Mouse (Mus musculus) cerebellum, adult (tissue): Measurements from ENCODE around the gene Creb3l4.
A peak's percentile ranks its signal among the peaks of the same experiment; 100 is the strongest.

Experiments
- ATAC-seq: cut with Nextera tagmentation; 2 replicates; pipeline ENCODE4 v1.9.2; 2017; ENCODE audit warnings: mild to moderate bottlenecking, moderate library complexity, mixed read lengths; ENCODE audit not compliant: insufficient number of reproducible peaks, low FRiP score, low TSS enrichment

Creb3l4 gene

DNA sequence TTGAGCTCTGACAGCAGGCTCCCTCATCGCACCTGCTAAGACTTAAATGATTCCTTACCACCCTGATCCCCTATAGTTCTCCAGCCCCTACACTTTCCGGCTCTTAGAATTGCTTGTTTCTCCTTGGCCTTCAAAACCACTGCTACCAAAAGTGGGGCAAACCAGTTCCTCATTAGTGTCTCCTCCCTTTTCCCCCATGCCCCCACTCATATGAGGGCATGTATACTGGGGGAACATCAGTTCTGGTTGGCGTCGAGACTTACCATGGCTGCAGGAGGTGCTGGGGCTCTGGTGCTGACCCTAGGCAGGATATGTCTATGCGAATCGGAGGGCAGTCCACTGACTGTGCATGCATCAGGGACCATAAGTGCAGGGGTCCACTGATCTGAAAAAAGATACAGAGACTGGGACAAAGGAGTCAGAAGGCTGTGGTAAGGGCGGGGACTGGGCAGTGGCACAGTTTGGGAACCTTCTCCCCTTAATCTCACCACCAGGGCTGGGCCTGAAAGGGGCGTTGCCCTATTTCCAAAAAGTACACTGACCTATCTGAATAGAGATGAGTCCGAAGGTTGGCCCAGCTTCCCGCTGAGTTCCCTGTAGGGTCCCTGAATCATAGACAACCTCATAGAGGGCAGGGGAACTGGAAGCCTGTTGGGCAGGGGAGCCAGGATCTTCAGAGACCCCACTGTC is 1.5 kb downstream of the Creb3l4 start:
- no peak for ATAC-seq

DNA sequence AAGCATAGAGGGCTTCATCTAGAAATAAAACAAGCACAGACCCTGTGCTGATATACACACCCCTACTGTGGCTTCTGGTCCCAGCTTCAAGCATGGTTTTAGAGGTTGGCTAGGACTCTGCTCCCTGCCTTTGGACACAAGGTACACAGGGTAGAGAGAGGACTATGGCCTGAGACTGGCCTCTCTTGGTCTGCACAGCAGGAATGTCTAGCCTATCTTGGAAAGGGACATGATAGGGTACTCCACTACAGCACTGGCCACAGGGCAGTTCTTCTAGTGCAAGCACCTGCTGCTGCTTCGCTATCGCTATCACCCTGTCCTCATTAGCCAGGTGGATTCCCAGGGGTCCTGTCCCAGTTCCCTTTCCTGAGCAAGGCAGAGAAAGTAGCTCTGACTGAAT is 2.1 kb downstream of the Creb3l4 start:
- ATAC-seq: no peak

DNA sequence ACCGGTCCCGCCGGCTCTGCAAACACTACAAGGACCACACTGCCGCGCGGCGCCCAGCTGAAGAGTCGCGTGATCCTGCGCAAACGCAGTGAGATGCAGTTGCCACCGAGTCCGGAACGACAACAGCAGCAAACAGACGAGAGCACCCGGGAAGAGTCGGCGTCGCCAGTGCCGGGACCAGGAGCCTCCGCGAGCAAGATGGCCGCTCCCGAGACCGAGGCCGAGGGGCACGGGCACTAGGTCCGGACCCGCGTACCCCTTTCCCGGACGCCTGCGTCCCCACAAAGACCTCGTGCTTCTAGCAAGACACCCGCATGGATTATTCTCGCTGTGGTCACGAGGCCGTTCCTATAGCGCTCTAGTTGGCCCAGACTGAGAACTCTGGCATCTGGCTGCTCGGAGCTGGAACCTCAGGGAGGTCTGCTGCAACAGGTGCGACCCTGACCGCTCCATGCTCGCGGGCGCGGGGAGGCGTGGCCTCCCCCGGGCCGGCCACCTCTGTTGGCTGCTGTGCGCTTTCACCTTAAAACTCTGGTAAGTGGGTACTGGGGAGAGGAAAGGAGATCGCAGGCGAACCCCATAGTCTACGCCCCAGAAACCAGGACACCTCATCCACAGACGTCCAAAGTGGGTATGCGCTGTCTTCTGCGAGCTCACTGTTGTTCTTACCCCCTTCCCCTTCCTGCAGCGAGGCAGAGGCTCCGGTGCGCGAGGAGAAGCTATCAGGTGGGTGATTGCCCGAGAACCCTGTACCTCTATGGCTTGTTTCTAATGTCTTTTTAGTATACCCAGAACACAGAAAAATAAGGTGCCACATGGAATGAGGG is 11.6 kb downstream of the Creb3l4 start, which contains the start of gene Jtb:
Gene Jtb, plus strand, starts transcription at position 91 of the 827 bp plus-strand sequence.
- peak; percentile 100 for ATAC-seq

DNA sequence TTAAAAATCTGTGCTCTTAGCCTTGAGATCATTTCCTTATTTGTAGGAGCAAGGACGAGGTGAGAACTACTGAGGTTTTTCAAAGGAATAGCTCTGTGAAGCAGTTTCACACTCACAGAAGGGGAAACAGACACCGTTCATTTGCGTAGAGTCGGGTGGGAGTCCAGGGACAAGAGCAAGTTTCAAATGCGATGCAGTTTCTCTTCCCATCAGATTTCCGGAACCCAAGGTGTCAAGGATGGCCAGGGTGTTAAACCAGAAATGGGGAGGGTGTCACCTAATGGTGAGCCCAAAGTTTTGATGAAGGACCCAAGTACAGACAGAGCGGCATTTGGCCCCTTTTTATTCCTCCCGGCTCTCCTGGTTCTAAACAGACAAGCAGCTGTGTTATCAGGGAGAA is 12.2 kb downstream of the Creb3l4 start:
- ATAC-seq: 0 out of 2 replicates have a peak, but pooled peaks have one; percentile 15

DNA sequence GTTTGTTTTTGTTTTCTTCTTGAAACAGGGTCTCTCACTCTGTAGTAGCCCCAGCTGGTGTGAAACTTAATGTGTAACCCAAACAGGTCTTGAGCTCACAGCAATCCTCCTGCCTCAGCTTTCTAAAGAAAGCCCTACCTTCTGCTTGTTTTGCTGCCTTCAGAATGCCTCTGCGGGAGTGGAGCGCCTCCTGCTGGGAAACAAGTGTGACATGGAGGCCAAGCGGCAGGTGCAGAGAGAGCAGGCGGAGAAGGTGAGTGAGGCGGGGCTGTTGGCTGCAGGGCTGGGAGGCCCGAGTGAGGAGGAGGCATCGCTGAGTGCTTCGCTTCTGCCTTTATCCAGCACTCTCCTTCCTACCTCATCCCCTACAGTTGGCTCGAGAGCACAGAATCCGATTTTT is 19.0 kb downstream of the Creb3l4 start:
- no peak for ATAC-seq

DNA sequence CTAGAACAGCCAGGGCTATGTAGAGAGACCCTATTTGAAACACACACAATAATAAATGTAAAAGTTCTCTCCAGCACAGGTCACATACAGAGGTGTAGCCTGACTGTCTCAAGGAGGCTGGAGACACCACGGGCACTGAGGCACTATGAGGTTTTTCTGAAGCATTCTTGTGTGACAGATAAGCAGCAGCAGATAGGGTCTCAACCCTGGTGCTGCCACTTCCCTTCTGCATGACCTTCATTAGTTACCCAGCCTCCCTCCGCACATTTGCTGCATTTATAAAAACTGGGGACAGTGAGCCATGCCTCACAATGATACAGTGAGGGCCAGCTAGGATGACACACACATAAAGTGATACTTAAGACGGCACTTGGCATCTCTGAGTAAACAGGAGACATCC is 20.4 kb downstream of the Creb3l4 start:
- no peak for ATAC-seq

DNA sequence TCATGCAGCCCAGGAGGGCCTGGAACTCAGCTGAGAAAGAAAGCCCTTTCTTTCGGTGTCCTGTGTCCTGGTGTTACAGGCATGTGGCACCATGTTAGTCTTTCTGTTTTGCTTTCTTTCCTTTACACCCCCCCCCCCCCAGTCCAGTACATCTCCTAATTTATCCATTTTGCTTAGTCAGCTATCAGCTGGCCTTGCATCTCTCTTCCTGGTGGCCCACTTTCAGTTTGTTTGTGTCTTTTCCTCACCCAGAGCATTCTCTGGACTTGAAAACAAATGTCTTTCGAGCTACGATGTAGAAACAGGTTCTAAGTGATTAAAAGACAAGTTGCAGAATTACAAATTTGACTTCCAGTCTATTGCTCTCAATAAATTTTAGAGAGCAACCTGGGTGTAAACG is 20.9 kb downstream of the Creb3l4 start:
- ATAC-seq: no peak

DNA sequence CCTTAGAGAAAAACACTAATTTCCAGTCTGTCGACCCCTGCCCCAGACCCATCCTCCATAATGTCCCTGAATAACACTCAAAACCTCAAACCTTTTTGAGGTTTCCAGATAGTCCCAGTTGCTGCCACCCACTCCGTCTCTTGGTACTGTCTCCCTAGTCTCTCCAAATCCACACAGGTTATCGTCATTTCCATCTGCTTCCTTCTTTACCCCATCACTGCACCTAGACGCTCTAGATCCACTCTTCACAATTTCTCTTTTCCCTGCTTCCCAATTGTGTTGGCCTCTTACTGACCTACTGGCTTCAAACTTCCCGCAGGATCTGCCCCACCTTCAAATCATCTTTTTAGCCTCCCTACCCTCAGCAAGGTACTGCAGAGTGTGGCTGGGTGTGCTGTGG is 22.2 kb downstream of the Creb3l4 start:
- no peak for ATAC-seq

DNA sequence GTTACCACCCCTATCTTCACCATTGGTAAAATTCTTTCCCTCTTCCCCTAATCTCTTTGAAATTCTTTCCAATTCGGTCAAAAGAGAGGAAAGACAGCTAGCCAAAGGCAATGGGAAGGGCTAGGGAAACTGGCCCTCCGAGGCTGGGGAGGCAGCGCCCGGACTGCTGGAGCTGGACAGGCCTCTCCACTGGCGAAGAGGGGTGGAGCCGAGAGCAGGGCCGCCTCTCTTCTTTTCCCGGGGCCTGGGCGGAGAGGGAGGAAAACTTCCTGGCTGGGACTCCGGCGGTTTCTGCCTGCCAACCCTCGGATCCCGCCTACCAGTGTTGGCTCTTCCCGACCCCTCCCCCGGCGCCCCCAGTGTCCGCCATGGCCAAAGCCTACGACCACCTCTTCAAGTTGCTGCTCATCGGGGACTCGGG is 22.8 kb downstream of the Creb3l4 start:
- peak; percentile 68; the same call in 1 of the 2 replicates for ATAC-seq

DNA sequence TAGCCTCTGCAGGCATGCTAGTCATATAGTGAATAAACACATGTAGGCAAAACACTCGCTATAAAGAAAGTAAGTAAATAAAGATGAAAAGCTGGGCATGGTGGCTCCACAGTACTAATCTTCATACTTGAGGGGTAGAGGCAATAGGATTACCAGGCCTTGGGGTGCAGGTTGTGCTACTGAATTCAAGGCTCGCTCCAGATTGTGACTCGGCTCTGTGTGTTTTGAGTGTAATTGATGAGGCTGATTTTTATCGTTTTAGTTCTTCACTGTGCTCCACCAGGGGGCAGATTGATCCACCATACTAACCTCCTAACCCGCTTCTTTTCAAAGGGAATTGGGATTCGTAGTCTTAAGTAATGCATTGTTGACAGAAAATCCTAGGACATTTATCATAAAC is 23.2 kb downstream of the Creb3l4 start:
- no peak for ATAC-seq

DNA sequence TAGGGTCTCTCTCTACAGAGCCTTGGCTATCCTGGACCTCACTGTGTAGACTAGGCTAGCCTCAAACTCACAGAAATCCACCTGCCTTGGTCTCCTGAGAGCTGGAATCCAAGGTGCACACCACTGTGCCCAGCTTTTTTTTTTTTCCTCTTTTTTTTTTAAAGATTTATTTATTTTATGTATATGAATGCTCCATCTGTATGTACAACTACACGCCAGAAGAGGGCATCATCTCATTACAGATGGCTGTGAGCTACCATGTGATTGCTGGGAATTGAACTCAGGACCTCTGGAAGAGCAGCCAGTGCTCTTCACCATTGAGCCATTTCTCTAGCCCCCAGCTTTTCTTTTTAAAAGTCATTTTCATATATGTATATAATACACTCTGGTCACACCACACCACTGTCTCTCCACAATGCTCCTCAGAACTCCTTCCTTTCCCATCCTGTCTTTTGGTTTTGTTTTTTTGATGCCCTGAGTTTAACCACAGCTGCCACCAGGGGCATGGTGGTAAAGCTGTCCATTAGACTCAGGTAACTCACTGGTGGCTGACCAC is 27.4 kb downstream of the Creb3l4 start:
- ATAC-seq: no peak

DNA sequence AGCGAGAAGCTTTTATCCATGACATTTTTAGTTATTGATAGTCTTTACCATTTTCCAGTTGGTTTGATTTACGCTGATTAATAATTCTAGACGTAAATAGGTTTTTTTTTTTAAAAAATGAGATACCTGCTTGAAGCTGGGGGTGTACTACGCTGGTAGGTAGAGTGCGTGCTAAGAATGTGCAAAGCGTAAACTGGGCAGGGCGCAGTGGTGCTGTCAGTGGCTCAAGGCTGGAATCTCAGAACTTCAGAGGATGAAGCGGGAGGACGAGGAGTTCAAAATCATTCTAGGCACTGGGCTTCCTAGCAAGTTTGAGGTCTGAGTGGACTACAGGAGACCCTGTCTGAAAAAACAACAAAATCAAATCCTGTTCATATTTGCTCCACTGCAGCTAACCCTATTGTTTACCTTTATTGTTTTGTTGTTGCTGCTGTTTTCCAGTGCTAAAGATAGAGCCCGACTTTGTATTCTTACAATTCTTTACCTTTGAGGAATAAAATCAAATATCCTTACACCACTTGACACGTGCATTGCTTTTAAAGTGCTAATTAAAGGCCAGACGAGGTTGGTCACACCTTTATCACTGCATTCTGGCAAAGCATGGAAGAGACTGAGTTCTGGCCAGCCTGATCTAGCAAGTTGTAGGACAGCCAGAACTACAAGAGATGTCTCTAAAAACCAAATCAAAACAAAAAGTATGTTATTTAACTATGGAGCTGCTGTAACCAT is 29.2 kb downstream of the Creb3l4 start:
- no peak for ATAC-seq

DNA sequence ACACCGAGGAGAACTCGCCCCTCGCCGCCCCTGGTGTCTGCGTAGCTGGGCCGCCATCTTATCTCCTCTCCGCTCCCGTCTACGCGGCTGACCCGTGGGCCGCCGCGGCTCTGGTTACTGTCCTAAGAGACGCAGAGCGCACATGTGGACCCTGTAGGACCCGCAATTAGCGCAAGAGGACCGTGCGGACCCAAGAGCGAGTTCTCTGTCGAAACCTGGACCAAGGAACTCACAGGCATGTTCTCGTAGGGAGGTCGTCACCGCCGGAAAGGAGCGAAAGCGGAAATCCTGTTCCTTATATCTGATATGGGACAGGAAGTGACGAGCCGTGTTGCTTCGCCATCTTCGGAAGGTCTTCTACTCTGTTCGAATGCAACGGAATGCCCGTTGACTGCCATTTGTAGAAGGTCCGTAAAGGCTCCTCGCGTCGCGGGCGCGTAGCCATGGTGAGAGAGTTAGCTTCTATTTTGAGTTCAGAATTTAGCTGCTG is 29.9 kb downstream of the Creb3l4 start, which contains the start of the genes Rps27 and Rab13:
Gene Rps27, minus strand, starts transcription at position 275 of the 490 bp plus-strand sequence.
Gene Rab13, plus strand, starts transcription at position 319 of the 490 bp plus-strand sequence.
- ATAC-seq: peak; percentile 95

DNA sequence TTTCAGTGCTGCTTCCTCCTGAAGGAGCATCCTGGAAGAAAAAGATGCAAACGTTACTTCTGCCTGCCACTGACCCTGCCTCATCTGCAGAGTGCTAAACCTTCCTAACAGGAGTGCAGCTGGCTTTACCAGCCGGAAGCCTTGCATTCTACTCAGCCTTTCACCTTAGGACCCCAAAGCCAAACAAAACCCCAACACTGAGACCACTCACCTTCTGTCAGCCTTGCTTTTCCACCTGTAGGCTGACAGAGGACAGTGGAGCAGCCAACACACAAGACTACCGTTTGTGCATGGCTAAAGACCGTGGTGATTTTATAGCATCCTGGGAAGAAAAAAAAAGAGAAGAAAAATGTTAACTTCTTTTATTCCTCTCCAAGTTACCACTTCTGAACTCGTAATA is 30.6 kb downstream of the Creb3l4 start:
- ATAC-seq: no peak

DNA sequence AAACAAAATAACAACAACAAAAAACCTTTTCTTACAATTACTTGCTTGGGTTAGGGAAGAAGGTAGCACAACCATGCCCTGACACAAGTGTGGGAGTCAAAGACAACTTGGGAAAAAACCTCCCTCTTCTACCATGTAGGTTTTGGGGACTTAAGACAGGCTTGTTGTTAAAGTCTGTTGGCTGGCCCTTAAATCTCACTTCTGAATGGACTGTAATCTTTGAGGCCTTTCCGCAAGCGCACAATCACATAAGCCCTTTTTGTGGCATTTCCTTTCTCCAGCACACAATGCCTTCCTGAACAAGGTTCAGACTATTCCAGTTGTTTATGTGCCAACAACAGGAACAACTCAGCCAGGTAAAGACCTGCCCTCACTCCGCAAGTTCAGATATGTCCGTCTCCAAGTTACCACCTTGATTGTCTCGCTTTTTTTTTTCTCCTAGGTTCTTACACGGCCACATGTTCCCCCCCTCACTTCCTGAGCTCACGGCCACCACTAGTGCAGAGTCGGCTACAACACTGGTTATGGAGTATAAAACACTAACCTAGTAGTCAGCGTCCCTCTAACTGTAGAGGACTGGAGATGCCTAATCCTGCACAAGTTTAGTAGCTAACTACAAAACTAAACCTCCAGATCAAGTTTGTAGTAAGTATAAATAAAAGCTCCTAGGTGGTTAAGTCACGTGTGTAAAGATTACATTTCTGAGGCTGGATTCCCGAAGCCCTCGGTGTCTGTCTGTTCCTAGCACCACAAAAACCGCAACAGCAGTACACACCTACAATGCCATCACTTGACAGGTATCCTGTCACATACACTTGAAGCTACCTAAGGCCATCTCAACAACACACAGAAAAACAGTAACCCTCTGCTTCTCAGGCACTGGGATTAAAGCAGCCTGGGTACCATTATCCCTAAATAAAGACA is 31.6 kb downstream of the Creb3l4 start:
- no peak for ATAC-seq

DNA sequence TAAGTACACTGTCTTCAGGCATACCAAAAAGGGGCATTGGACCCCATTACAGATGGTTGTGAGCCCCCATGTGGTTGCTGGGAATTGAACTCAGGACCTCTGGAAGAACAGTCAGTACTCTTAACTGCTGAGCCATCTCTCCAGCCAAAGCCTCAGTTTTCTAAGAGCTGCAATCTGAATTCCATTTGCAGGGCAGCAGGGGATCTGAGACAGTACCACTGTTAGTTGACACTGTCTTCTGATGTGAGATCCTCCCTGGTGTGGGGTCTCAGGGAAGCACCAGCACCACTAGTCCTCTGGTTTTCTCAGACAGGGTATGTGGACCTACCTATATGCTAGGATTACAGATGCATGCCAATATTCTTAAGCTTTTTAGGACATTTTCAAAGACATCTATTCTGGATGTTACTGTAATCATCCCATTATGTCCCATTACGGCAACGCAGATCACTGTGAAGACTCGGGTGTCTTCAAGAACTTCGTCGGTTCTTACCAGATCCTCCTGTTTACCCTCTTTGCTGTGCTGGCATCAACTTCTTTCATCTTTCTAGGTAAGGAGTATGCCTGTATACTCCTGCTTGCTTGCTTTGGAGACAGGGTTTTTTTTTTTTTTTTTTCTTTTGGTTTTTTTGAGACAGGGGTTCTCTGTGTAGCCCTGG is 33.3 kb downstream of the Creb3l4 start:
- no peak for ATAC-seq

DNA sequence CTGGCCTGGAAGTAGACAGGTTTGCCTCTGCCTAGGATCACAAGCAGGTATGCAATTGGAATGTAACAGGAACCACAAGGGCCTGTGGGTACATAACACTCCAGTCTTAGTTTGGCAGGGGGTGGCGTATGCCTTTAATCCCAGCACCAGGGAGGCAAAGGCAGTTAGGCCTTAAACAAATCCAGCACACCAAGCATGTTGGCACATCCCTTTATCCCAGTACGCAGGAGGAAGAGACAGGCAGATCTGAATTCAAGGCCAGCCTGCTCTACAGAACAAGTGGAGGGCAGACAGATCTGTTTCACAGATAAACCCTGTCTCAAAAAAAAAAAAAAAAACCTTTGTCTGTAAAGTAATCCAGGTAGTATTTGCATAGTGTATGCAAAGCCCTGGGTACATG is 34.6 kb downstream of the Creb3l4 start:
- no peak for ATAC-seq

DNA sequence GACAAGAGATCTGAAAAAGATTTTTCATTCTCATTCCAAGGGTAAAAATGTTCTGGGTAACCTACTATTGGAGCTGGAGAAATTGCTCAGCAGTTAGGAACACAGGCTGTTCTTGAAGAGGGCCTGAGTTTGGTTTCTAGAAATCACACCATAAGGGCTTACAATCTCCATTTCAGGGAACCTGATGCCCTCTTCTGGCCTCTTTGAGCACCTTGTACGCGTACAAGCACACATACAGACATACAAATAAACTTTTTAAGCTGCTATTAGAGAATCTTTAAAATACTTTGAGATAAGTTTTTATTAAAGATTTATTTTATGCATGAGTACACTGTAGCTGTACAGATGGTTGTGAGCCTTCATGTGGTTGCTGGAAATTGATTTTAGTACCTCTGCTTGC is 38.7 kb downstream of the Creb3l4 start:
- ATAC-seq: no peak

DNA sequence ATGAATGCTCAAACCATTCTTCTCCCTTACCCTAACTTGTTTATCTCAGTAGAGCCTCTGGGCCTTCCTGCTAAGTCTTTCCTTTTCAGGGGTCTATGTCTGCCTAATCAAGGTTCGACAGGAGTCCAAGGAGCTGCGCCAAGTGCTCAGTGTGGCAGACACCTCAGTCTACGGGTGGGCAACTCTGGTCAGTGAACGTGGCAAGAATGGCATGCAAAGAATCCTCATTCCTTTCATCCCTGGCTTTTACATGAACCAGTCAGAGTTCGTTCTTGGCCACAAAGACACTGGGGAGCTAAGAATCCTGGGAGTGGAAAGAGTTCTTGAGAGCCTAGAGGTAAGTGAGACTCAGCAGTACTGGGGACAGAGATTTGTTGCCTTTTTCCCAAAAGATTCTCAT is 39.7 kb downstream of the Creb3l4 start:
- no peak for ATAC-seq
